Mouse (Mus musculus): ENCODE results near the gene Spata31. TPM values are rescaled to one million over a fixed set of nuclear protein-coding genes. Genes with fewer than 3 reads are reported as not detected.

The Spata31 gene
- not detected in 2 replicates for polyA plus RNA-seq (2012; rRNA removed)
- polyA plus RNA-seq (2014; fragmentation: Nextera tagmentation; extraction: Ambion mirVana), result not detected in 2 replicates

GRCm38 (mm10) chr13:64917191-64917590 lies at the start of gene Spata31:
TSS of gene Spata31 (plus strand) at chr13:64917406.
- no peaks in the 10 kb centered on the region for H3K4me1 ChIP-seq (ENCODE audit: control insufficient read depth, insufficient read depth, low read length)
- no peak within 1 kb of the TSS for H3K9ac ChIP-seq (ENCODE audit: low read depth, low read length, severe bottlenecking)
- no peaks in the 10 kb centered on the region for H3K9me3 ChIP-seq (ENCODE audit: control insufficient read depth, low read length)
- no peak for TF ChIP-seq POLR2A (IDR thresholded peaks at IDR 0.05; ENCODE audit: borderline replicate concordance, extremely low read depth, insufficient read depth, insufficient read length)
- no peaks in the 10 kb centered on the region for H3K27me3 ChIP-seq (ENCODE audit: control insufficient read depth, insufficient read depth, low read length)
- H3K4me2 ChIP-seq (replicated peaks; ENCODE audit: low read depth, low read length, severe bottlenecking), result no peak within 1 kb of the TSS
- H3K36me3 ChIP-seq (ENCODE audit: control insufficient read depth, insufficient read depth, low read length), result no peaks in the 10 kb centered on the region
- no peak for ATAC-seq (ENCODE audit: low FRiP score, low read depth)
- H3K27ac ChIP-seq (replicated peaks; ENCODE audit: low read depth, low read length), result no peak within 1 kb of the TSS
- DNase-seq (ENCODE audit: low spot score), result no peak
- WGBS, result 76% methylated on average over 1 of the region's 1 CpGs
- no peak within 1 kb of the TSS for H3K4me3 ChIP-seq (replicated peaks; ENCODE audit: low read length)

DNA sequence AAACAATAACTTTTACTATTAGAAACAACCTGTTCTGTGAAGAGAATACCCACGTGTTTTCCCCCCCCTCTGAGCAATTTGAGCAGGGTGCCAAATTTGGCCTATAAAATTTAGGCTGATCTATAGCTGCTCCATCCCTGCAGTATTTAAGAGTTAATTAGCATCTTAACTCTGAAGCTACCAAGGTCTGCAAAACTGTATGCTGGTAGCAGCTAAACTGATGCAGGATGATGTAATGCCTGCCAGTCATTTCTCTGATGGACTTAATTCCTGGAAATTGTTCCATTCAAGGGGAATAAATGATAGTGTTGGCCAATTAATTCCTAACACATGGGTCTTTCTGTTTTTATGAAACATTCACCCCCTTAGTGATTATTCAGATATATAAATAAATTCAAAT lies 14.1 kb upstream of the Spata31 start:
- H3K9ac ChIP-seq (ENCODE audit: low read depth, low read length, severe bottlenecking), result no peak overlapping the region
- WGBS, result 18% methylated on average over 1 of the region's 1 CpGs
- H3K4me1 ChIP-seq (ENCODE audit: control insufficient read depth, insufficient read depth, low read length), result no peaks in the 10 kb centered on the region
- DNase-seq (ENCODE audit: low spot score) (no peak), ATAC-seq (ENCODE audit: low FRiP score, low read depth) (no peak)
- H3K36me3 ChIP-seq (ENCODE audit: control insufficient read depth, insufficient read depth, low read length), result no peaks in the 10 kb centered on the region
- H3K9me3 ChIP-seq (ENCODE audit: control insufficient read depth, low read length), result no peaks in the 10 kb centered on the region
- H3K4me2 ChIP-seq (replicated peaks; ENCODE audit: low read depth, low read length, severe bottlenecking), result no peak overlapping the region
- no peak overlapping the region for H3K4me3 ChIP-seq (replicated peaks; ENCODE audit: low read length)
- no peak overlapping the region for H3K27ac ChIP-seq (replicated peaks; ENCODE audit: low read depth, low read length)
- no peak for TF ChIP-seq POLR2A (IDR thresholded peaks at IDR 0.05; ENCODE audit: borderline replicate concordance, extremely low read depth, insufficient read depth, insufficient read length)
- no peaks in the 10 kb centered on the region for H3K27me3 ChIP-seq (ENCODE audit: control insufficient read depth, insufficient read depth, low read length)

- no peaks in the 10 kb centered on the region for H3K4me1 ChIP-seq (ENCODE audit: control insufficient read depth, insufficient read depth, low read length)
- DNase-seq (ENCODE audit: low spot score) (peak; percentile 35), ATAC-seq (ENCODE audit: low FRiP score, low read depth) (peak; percentile 70)
- WGBS, result 5% methylated on average over 16 of the region's 16 CpGs
- peak within 1 kb of the TSS; percentile 36 for H3K9ac ChIP-seq (ENCODE audit: low read depth, low read length, severe bottlenecking)
- no peak for TF ChIP-seq POLR2A (IDR thresholded peaks at IDR 0.05; ENCODE audit: borderline replicate concordance, extremely low read depth, insufficient read depth, insufficient read length)
- peak within 1 kb of the TSS; percentile 26 for H3K4me3 ChIP-seq (replicated peaks; ENCODE audit: low read length)
- H3K4me2 ChIP-seq (replicated peaks; ENCODE audit: low read depth, low read length, severe bottlenecking), result peak within 1 kb of the TSS; percentile 42
- H3K27me3 ChIP-seq (ENCODE audit: control insufficient read depth, insufficient read depth, low read length), result no peaks in the 10 kb centered on the region
- no peak within 1 kb of the TSS for H3K27ac ChIP-seq (replicated peaks; ENCODE audit: low read depth, low read length)
- H3K9me3 ChIP-seq (ENCODE audit: control insufficient read depth, low read length), result no peaks in the 10 kb centered on the region
- H3K36me3 ChIP-seq (ENCODE audit: control insufficient read depth, insufficient read depth, low read length), result no peaks in the 10 kb centered on the region
Measured at GRCm38 (mm10) chr13:64903585-64904208, 13.5 kb upstream of the Spata31 start, which contains the start of gene Cntnap3. TSS of gene Cntnap3 (minus strand) at chr13:64903955.

Other genes starting within 250 kb of the Spata31 start
- 1.1 and 1.3 TPM in 2 replicates for gene Cntnap3, start 13.5 kb upstream of the Spata31 start, polyA plus RNA-seq (2012; rRNA removed)
- 1.7 and 2.4 TPM in 2 replicates for gene Cntnap3, start 13.5 kb upstream of the Spata31 start, polyA plus RNA-seq (2014; fragmentation: Nextera tagmentation; extraction: Ambion mirVana)
- gene Spata31d1c, start 115.7 kb downstream of the Spata31 start, polyA plus RNA-seq (2012; rRNA removed), result not detected in 2 replicates
- not detected in 2 replicates for gene Spata31d1c, start 115.7 kb downstream of the Spata31 start, polyA plus RNA-seq (2014; fragmentation: Nextera tagmentation; extraction: Ambion mirVana)
- not detected in 2 replicates for gene Prss47, start 135.4 kb downstream of the Spata31 start, polyA plus RNA-seq (2012; rRNA removed)
- gene Prss47, start 135.4 kb downstream of the Spata31 start, polyA plus RNA-seq (2014; fragmentation: Nextera tagmentation; extraction: Ambion mirVana), result not detected in 2 replicates
- gene Mfsd14b, start 195.6 kb downstream of the Spata31 start, polyA plus RNA-seq (2012; rRNA removed), result 31.1 and 35.5 TPM in 2 replicates
- 70.6 and 73.9 TPM in 2 replicates for gene Mfsd14b, start 195.6 kb downstream of the Spata31 start, polyA plus RNA-seq (2014; fragmentation: Nextera tagmentation; extraction: Ambion mirVana)
- not detected in 2 replicates for gene Olfr465-ps1, start 220.7 kb downstream of the Spata31 start, polyA plus RNA-seq (2012; rRNA removed)
- gene Olfr465-ps1, start 220.7 kb downstream of the Spata31 start, polyA plus RNA-seq (2014; fragmentation: Nextera tagmentation; extraction: Ambion mirVana), result not detected in 2 replicates
- gene Olfr466, start 232.8 kb downstream of the Spata31 start, polyA plus RNA-seq (2012; rRNA removed), result not detected in 2 replicates
- not detected in 2 replicates for gene Olfr466, start 232.8 kb downstream of the Spata31 start, polyA plus RNA-seq (2014; fragmentation: Nextera tagmentation; extraction: Ambion mirVana)

Measured in limb, embryonic 14.5 days (tissue).